Mouse (Mus musculus) adrenal gland, postnatal 0 days (tissue): Measurements from ENCODE around the gene Vmn1r215. TPM values are rescaled to one million over a fixed set of nuclear protein-coding genes. Genes with fewer than 3 reads are reported as not detected.

Experiments used
- polyA plus RNA-seq: library from polyadenylated mRNA; unstranded; fragments of >200 nt; fragmentation: Nextera tagmentation; extraction: Ambion mirVana; gene quantifications from 2 replicates; pipeline ENCODE4 v1.2.1, GENCODE M21; 2015

Gene Vmn1r215
- not detected in 2 replicates for polyA plus RNA-seq

DNA sequence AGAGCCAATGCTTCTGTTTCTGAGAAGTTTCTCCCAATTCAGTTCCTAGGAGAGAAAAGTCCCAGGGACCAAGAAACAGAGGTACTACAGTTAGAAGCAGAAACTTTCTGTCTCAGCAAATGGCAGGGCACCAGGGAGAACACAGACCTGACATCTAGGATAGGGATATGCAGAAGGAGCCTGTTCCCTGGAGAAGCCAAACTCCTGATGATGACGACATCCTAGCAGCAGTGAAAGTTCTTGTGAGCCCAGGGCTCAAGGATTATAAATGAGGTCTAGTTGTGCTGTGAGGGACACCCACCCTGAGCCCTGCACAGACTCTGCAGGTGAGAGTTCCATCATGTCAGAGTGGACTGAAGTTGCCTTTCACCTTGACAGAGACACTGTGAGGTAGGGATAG is at the start of gene Vmn1r215:
Gene Vmn1r215, plus strand, starts transcription at position 301 of the 400 bp plus-strand sequence.

DNA sequence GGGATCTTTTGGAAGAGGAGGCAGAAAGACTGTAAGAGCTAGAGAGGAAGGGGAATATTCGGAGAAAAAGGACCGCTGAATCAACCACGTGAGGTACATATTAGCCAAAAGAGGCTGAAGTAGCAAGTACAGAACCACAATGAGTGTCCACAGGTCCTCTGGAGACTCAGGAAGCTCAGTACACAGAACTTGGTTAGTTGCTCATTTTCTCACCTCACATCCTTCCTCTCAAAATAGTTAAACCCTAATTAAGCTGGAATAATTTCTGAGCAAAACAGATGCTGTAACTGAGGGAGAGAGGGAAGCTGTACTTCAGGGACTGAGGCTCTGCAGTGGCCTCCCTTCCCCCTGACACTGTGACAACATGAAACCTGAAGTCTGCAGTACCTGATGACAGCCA is 37.7 kb upstream of the Vmn1r215 start, which contains the start of gene Vmn1r214:
Gene Vmn1r214, plus strand, starts transcription at position 301 of the 400 bp plus-strand sequence.

DNA sequence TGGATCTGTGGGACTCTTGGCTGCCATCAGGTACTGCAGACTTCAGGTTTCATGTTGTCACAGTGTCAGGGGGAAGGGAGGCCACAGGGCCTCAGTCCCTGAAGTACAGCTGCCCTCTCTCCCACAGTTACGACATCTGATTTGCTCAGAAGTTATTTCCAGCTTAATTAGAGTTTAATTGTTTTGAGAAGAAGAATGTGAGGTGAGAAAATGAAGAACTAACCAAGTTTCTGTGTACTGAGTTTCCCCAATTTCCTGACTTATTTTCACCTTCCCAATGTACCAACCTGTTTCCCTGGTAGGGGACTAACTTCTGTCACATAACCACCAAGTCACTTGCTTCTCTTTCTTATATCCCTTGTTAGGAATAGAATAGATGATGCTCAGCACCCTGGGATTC is 50.3 kb downstream of the Vmn1r215 start, which contains the start of gene Vmn1r217:
Gene Vmn1r217, minus strand, starts transcription at position 101 of the 400 bp plus-strand sequence.

Other genes starting within 250 kb of the Vmn1r215 start
- not detected in 2 replicates for gene Vmn1r210, start 236.7 kb upstream of the Vmn1r215 start, polyA plus RNA-seq
- gene Vmn1r211, start 210.5 kb upstream of the Vmn1r215 start, polyA plus RNA-seq = not detected in 2 replicates
- not detected in 2 replicates for gene Vmn1r212, start 183.8 kb upstream of the Vmn1r215 start, polyA plus RNA-seq
- gene Vmn1r213, start 60.4 kb upstream of the Vmn1r215 start, polyA plus RNA-seq = not detected in 2 replicates
- not detected in 2 replicates for gene Vmn1r214, start 37.6 kb upstream of the Vmn1r215 start, polyA plus RNA-seq
- gene Vmn1r217, start 50.2 kb downstream of the Vmn1r215 start, polyA plus RNA-seq = not detected in 2 replicates
- gene Vmn1r218, start 65.1 kb downstream of the Vmn1r215 start, polyA plus RNA-seq = not detected in 2 replicates
- not detected in 2 replicates for gene Vmn1r219, start 91.3 kb downstream of the Vmn1r215 start, polyA plus RNA-seq
- gene Vmn1r220, start 120.0 kb downstream of the Vmn1r215 start, polyA plus RNA-seq = not detected in 2 replicates
- gene Vmn1r221, start 146.1 kb downstream of the Vmn1r215 start, polyA plus RNA-seq = not detected in 2 replicates
- gene Vmn1r222, start 167.9 kb downstream of the Vmn1r215 start, polyA plus RNA-seq = not detected in 2 replicates
- not detected in 2 replicates for gene Vmn1r223, start 179.1 kb downstream of the Vmn1r215 start, polyA plus RNA-seq